Mouse (Mus musculus): ENCODE measurements around the gene Tmem198b.
"Not testable (repeated sequence)": the region's sequence is repeated elsewhere in the genome, so short reads cannot be mapped to it uniquely, and the experiment has no call there.

The Tmem198b gene

DNA sequence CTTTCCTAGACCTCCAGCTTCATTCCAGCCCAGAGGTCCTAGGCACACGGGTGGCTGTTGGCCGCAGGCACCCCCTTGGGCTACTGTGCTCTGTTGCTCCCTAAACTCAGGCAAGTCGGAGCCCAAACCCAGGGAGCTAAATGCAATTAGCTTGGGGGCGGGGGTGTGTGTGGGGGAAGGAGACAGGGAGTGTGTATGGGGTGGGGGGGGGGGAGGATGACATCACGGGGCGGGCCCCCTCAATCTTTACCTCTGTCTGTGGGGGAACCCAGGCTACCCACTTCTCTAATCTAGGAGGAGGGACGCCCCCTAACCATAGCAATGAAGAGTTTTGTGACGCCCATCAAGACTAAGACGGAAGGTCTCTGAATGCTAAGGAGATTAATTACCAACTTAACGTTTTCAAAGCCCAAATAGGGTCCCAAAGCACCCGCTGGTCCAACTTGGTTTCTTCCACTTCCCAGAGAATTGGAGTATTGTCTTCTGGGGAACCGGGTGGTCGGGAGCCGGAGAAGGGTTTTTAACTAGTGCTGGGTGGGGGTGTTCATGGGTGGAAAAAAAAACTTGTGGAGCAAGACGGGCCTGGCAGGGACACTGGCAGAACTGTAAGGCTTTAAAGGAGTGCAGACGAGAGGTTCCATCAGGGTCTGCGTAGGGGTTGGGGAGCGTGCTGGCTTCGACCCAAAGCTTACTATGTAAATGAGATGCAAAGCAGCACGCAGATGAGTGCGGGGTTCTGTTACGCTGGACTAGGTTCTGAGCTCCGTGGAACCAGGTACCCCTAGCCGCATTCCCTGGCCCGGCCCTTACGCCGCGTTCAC, at the start of gene Tmem198b:
Gene Tmem198b, minus strand, starts transcription at position 100 of the 821 bp plus-strand sequence.
- peak; percentile 78 for DNase-seq (ENCODE audit: low read depth, low spot score)

- no peak for DNase-seq (ENCODE audit: low read depth, low spot score)
These were observed 46.2 kb upstream of the Tmem198b start for GRCm38 (mm10) chr10:128850339-128850738.

GRCm38 (mm10) chr10:128848426-128848825, 44.3 kb upstream of the Tmem198b start:
- DNase-seq (ENCODE audit: low read depth, low spot score): no peak

GRCm38 (mm10) chr10:128846664-128847063, 42.5 kb upstream of the Tmem198b start:
- DNase-seq (ENCODE audit: low read depth, low spot score): no peak

DNA sequence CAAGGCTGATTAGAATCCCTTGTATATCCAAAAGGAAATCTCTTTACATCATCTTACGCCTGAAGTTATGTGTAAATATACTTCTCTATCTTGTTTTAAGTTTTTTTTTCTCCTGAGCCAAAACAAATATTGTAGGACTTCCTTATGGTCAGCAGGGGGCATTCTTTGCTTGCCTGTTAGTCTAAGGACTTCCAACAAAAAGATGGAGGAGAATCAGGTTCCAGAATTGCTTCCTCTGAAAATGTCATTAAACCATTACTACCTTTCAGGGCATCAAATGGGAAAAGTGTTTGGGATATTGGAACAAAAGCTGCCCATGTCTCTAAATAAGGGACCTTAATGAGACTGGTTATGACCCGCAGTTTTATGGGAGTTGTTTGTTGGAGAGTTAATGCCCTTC, 41.3 kb upstream of the Tmem198b start:
- DNase-seq (ENCODE audit: low read depth, low spot score): peak; percentile 47

DNA sequence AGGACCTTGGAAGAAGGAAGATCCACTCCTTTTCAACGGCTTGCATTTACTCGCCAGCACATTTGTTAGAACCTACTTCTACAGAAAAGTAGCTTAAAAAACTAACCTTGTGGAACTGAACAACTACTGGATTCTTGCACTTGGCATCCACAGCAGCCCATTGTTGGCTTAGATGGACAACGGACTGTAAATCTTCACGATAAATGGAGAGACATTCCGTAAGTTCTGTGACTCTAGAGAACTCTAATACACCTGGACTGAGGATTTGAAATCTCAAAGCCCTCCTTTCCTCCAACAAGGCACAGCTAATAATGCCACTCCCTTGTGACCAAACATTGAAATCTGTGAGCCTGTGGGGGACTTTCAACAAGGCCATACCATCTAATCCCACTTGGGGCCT, 39.1 kb upstream of the Tmem198b start:
- DNase-seq (ENCODE audit: low read depth, low spot score): no peak

- DNase-seq (ENCODE audit: low read depth, low spot score): no peak
These were observed 36.4 kb upstream of the Tmem198b start for GRCm38 (mm10) chr10:128840612-128841011.

GRCm38 (mm10) chr10:128839434-128839833, 35.3 kb upstream of the Tmem198b start:
- DNase-seq (ENCODE audit: low read depth, low spot score): no peak

GRCm38 (mm10) chr10:128837400-128837799, 33.2 kb upstream of the Tmem198b start:
- DNase-seq (ENCODE audit: low read depth, low spot score): no peak

DNA sequence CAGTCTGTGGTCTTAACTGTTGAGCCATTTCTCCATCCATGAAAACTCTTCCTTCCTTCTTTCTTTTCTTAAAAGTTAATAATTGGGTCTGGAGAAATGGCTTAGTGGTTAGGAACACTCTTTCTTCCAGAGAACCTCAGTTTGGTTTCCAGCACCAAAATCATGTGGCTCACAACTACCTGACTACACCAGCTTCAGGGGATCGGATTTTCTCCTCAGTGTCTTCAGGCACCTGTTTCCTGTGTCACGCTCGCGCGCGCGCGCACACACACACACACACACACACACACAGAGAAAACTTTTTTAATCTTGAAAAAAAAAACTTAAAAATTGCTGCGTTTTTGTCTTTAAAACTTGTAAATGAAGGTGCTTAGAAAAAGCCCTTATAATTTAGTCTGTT, 19.7 kb upstream of the Tmem198b start:
- DNase-seq (ENCODE audit: low read depth, low spot score): no peak

DNA sequence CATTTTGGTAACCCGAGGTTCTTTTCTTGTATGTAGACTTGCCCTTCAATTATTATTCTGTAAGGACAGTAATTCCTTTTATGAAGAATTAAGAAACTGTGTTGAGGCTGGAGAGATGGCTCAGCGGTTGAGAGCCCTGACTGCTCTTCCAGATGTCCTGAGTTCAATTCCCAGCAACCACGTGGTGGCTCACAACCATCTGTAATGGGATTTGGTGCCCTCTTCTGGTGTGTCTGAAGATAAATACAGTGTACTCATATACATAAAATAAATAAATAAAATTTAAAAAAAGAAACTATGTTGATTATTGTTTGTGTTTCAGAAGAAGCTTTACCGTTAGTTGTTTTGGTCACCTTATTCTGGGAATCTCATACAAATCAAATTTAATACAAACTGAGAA, 18.9 kb upstream of the Tmem198b start:
- not testable (repeated sequence) for DNase-seq (ENCODE audit: low read depth, low spot score)

GRCm38 (mm10) chr10:128822135-128822534, 18.0 kb upstream of the Tmem198b start:
- peak; percentile 22 for DNase-seq (ENCODE audit: low read depth, low spot score)

DNA sequence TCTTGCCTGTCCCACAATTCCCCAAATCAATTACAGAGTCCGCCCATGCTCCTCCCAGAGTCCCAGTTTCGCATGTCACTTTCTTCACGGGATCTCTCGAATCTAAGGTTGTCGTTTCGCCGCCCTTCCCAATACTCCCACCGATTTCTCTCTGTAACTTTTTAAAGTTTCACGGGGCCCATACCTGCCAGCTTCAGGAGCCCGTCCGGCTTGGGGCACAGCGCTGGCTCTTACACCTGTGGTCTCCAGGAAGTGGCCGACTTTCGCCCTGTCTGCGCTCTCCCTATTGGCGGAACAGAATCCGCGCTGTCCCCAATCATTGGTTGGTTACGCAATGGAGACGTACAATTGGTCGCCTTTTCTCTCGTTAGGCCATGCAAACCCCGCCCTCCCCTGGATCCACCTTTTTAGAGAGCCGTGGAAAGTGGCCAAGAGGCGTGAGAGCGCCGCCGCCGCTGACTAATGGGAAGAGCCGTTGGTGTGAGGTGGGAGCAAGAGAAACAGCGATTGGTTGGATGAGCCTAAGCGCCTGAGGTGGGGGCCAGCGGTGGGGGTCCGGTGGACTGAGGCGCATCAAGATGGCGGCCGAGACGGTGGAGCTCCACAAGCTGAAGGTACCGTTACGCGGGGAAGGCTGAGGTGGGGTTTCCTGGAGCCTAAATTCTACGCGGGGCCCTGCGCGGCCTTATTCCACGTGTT, 17.3 kb upstream of the Tmem198b start, which contains the start of gene Ormdl2:
Gene Ormdl2, minus strand, starts transcription at position 288 of the 699 bp plus-strand sequence.
- peak; percentile 99 for DNase-seq (ENCODE audit: low read depth, low spot score)

GRCm38 (mm10) chr10:128820217-128820616, 16.0 kb upstream of the Tmem198b start:
- DNase-seq (ENCODE audit: low read depth, low spot score): no peak

- no peak for DNase-seq (ENCODE audit: low read depth, low spot score)
These were observed 12.9 kb upstream of the Tmem198b start, which contains the start of gene Sarnp for GRCm38 (mm10) chr10:128817033-128817432. Gene Sarnp, plus strand, starts transcription at chr10:128817333.

GRCm38 (mm10) chr10:128807018-128807417, 2.8 kb upstream of the Tmem198b start:
- DNase-seq (ENCODE audit: low read depth, low spot score): no peak

GRCm38 (mm10) chr10:128806086-128806485, 1.9 kb upstream of the Tmem198b start:
- no peak for DNase-seq (ENCODE audit: low read depth, low spot score)

- peak; percentile 98 for DNase-seq (ENCODE audit: low read depth, low spot score)
These were observed 1.2 kb upstream of the Tmem198b start for GRCm38 (mm10) chr10:128805092-128806000.

DNA sequence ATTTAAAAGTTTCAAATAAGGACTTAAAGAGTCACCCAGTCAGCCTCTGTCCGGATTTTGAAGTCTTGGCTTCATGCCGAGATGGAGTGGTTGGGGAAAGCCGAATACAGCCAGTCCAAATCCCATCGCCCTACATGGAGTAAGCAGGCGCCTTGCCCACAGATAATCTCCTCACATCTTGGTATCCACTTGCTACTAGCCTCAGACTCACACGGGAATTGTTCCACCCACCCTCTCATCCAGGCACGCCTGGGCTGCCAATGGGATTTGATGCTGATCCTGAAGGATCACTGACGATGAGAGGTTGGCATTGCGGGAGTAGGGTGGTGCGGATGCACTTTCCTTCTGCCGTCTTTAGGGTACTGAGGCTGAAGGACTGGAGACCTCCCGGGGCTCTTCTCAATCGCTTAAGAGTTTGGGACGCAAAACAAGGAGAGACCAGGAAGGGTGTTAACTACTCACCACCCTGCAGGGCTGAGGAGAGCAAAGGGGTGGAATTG, 349 bp downstream of the Tmem198b start, which contains the start of gene Dnajc14:
Gene Dnajc14, plus strand, starts transcription at position 292 of the 500 bp plus-strand sequence.
- peak; percentile 64 for DNase-seq (ENCODE audit: low read depth, low spot score)

GRCm38 (mm10) chr10:128803361-128803760, 809 bp downstream of the Tmem198b start:
- no peak for DNase-seq (ENCODE audit: low read depth, low spot score)

- no peak for DNase-seq (ENCODE audit: low read depth, low spot score)
These were observed 1.2 kb downstream of the Tmem198b start for GRCm38 (mm10) chr10:128802956-128803355.

All from mesoderm, embryonic 11.5 days (tissue).